Mouse (Mus musculus): ENCODE measurements around the gene Edn1.

The Edn1 gene

DNA sequence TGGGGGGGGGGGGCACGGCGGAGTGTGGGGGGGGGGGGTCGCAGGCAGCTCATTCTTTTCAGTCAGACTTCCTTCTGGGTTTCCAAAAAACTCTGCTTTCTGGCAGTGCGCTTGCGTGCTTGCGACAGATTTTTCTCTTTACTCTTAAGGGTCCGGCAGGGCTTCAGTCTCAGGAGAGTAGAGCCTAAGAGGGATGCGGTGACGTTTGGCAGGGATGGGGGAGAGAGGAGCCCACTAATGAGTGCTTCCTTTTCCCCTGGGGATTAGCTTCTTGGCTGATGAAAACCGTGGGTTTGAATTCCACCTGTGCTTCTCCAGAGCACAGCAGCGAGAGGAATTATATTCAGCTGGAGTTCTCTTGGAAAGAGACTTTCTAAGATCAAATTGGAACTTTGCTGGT lies 8.5 kb downstream of the Edn1 start:
- in situ Hi-C loops (cut with MboI, MseI): loop anchor here (10.0 kb wide), 3 partner anchors 595 to 1585 kb away; no protein-coding TSS in a partner anchor

DNA sequence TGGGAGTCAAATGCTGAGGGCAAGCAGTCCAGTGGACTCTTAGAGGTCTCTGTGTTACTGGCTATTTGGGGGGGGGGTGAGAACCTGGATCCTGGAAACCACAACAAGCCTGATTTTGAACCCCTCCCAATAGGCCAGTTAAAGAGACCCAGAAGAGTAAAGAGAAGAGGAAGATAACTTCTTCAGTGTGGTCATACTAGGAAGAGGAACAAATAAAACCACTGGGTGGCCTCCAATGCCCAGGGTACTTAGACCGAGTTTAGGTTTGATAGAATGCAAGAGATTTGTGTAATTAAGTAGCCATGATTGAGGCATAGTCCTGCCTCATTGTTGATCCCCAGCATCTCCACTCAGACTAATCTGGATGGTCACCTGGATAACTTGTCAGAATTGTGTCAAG lies 14.4 kb downstream of the Edn1 start:
- in situ Hi-C loops (cut with MboI, MseI): no loop called here

DNA sequence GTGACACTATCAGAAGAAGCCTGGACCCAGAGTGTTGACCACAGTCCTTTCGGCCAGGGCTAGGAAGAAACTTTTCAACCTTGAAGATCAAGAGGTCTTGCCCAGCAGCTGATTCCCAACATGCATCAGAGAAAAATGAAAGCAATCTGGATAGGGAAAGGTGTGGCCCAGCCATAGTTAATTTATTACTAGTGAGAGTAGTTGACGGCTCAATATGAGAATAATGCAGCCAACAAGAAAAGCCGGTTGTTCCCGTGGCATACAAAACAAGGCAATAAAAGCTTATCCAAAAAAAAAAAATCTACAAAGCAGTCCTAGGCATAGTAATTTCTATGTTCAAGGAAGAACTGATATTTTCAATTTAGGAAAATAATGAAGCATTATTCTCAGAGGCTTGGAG lies 16.5 kb downstream of the Edn1 start:
- in situ Hi-C loops (cut with MboI, MseI): no loop called here

DNA sequence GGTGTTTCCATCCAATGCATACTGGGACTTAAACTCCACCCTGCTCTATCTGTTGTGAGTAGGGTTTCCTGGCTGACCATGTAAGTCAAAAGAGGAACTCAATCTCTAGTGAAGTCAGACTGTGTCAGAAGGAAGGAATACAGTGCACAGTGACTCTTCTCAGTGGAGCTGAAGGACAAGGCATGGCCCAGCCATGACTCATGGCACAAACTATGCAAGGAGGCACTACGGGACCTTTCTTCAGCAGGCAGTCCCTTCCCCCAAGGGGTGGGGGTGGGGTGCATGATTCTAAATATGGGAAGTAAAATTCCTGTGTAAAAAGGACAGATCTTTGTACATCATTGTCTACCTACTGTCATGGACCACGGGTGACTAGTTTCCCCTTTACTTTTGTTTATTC lies 27.3 kb downstream of the Edn1 start:
- in situ Hi-C loops (cut with MboI, MseI): no loop called here

DNA sequence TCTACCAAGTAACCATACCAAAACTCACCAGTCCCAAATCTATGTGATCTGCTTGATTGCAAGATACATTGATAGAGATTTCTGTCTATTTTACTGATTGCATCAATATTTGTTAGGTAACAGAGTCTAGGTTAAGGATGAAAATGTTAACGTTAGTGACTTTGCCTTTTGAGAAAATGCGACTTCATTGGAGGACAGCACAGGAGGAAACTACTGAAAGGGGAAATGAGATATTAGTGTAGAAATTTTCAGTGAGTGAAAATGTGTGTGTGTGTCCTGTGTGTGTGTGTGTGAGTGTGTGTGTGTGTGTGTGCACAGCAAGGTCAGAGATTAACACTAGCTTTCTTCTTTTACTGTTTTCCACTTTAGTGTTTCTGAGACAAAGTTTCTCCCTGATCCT lies 29.8 kb downstream of the Edn1 start:
- in situ Hi-C loops (cut with MboI, MseI): no loop called here

DNA sequence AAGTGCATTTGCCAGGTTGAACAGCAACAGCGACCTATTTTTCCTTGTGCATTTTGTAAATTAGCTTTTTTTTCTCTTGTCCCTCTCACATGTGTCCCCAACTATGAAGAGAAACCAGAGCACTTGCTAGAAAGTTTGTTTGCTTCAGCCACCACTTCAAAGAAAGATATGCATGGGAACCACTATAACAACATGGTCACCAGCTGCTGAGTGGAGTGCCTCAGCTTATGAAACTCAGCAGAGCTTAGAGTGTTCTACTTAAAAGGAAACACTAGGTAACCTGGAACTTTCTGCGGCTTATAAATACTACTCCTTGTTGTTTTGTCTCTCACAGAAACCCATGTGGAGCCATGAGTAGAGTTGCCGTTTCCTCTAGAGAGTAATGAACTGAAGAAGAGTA lies 33.7 kb downstream of the Edn1 start:
- in situ Hi-C loops (cut with MboI, MseI): no loop called here

DNA sequence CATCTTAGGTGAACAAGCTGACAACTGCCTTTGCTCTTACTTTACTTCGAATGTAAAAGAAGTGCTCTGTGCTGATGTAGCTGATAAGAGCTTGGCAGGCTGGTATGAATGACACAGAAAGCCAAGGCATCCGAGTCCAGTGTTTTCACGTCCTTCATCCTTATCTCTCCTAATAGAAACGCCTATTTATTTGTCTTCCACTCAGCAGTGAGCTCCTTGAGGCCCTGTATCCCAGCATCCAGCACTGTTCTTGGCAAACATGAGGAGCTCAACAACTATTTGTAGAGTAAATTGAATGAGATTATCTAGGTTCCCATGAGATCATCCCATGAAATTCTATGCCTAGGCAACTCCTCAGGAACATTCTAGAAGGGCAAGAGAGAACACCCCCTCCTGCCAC lies 35.1 kb downstream of the Edn1 start:
- in situ Hi-C loops (cut with MboI, MseI): no loop called here

DNA sequence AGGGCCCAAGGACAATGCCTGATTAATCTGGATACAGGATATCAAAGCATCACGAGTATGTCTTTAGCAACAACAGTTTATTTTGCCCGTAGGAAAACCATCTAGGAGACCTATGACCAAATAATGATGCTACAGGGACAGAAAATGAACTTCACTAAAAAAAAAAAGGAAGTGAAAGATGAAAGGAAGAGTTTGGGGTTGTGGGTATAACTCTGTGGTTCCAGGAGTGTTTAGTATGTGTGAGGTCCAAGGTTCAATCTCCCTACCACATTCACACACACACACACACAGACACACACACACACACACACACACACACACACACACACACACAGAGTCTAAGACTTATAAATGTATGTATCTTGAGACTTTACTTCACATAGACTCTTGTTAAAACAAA lies 35.8 kb downstream of the Edn1 start:
- in situ Hi-C loops (cut with MboI, MseI): no loop called here

DNA sequence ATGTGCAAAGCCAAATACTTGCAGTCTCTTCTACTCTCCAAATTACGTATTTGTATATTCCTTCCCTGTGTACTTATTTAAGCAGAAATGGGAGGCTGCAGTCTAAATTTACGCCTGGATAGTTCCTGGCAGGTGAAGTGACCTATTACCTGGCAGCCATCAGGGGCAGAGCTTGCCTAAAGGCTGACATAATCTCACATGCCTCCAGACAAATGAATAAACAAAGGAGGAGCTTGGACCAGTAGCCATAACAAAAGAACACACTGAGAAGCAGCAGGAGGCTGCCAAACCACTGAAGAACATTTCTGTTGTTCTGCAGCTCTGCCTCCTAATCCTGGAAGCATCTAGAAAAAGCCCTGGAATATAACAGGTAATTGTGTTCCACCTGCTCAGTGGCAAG lies 38.2 kb downstream of the Edn1 start:
- in situ Hi-C loops (cut with MboI, MseI): no loop called here

DNA sequence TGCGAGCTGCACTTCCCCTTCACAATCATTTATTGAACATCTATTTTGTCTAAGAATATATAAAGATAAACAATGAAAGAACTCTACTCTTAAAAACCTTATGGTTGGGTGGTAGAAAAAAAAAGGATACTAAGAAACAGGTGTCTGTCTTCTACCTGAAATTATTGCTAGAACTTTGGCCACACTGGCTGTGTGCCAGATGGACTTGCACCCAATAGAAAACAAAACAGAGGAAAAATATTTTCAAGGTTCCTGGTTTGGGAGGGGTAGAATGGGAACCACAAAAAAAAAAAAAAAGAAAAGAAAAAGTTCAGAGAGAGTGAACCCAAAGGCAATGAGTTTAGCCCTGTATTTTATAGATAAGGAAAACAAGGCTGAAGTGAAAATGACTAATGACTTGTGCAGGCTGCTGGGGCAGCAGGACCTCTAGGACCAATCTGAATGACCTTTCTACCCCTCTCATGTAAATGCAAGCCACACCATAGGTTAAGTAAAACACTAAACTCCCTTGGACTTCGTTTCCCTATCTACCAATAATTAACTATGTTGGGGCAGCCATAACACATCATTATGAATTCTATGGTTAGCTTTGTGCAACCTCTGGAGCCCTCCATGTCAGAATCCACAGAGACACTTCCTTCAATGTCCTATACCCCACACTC lies 40.7 kb downstream of the Edn1 start:
- in situ Hi-C loops (cut with MboI, MseI): no loop called here

DNA sequence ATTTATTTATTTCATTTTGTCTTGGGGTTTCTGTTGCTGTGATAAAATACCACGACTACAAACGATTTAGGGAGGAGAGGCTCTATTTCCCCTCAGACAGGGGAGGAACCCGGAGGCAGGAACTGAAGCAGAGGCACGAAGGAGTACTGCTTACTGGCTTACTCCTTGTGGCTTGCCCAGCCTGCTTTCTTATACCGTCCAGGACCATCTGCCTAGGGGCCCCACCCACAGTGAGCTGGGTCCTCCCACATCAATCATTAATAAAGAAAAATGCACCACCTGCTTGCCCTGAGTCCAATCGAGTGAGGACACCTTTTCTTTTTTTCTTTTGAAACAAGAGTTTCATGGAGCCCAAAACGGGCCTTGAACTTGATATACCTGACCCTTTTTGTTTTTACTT lies 44.2 kb downstream of the Edn1 start:
- in situ Hi-C loops (cut with MboI, MseI): no loop called here

DNA sequence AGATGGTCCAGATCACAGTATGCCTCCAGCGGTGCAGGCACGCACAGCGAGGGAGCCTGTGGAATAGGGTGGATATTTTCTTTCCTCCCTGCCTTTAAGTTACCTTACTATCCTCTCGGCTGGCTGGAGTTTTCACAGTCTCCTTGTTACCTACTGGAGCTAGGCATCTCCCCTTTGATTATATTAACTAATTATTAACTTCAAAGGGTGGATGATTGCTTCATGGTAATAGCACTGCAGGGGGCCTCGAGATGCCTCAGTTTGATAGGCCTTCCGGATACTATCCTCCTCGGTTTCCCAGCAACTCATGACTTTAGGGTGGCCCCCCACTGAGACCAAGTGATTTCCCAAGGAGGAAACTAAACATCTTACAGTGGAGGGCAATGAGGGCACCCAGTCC lies 45.1 kb downstream of the Edn1 start:
- in situ Hi-C loops (cut with MboI, MseI): no loop called here

DNA sequence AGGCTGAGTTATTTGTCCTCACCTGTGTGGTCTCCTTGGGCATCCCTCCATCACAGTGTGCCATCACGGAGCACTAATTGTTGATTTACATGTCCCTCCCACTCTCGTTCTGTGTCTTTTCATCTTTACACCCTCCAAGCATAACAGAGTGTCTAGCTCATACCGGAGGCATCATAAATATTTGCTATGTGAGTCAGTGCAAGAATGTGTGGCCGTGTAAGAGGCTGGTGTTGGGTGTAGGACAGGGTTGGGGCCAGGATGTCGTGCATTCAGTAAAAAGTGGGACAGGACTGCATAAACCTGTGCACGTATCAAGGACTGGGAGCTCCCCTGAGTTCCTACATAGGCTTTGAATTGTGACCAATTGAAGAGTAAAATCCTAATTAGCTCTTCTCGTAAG lies 50.4 kb downstream of the Edn1 start:
- in situ Hi-C loops (cut with MboI, MseI): no loop called here
